Mouse (Mus musculus) G1E (cell line): ENCODE measurements at regions not wholly inside any gene's neighbourhood (a gene's known extent, or its start where the extent isn't known, plus 50 kb on each side); places are given as distances from the start of the nearest gene placed in this dataset.

Experiments used
- CTCF ChIP-seq: IDR thresholded peaks from 2 replicates; pipeline ENCODE4 v1.5.1; 2012; ENCODE audit warnings: low read depth, low read length, inconsistent platforms, mixed read lengths
- GATA1 ChIP-seq: IDR thresholded peaks from 2 replicates; pipeline ENCODE4 v1.6.1; 2012; ENCODE audit warnings: borderline replicate concordance, low read length, inconsistent platforms, mixed read lengths
- GATA2 ChIP-seq: IDR thresholded peaks from 2 replicates; pipeline ENCODE4 v1.6.1; 2012; ENCODE audit warnings: low read depth, low read length, inconsistent platforms, borderline replicate concordance
- POLR2AphosphoS5 ChIP-seq: IDR thresholded peaks from 2 replicates; pipeline ENCODE4 v1.6.1; 2012; ENCODE audit warnings: low read depth, low read length, inconsistent platforms; ENCODE audit not compliant: insufficient replicate concordance
- TAL1 ChIP-seq: conservative IDR thresholded peaks from 2 replicates; pipeline ENCODE4 v1.6.1; 2012; ENCODE audit warnings: low read depth, low read length, inconsistent platforms, mixed read lengths

- TF ChIP-seq CTCF (no peak), GATA1 (no peak), TAL1 (no peak), POLR2AphosphoS5 (no peak), GATA2 (no peak)
Observed at GRCm38 (mm10) chr5:148649123-148649522, 96.5 kb upstream of the Ubl3 start.
